Mouse (Mus musculus) retina, embryonic 14.5 days (tissue): ENCODE results near the gene Cpox.
"Not testable (repeated sequence)": the region's sequence is repeated elsewhere in the genome, so short reads cannot be mapped to it uniquely, and the experiment has no call there.

Source experiments
- DNase-seq: peaks from one replicate; pipeline ENCODE4 v3.0.0-alpha.2; 2015; ENCODE audit warnings: low spot score

Cpox gene

GRCm38 (mm10) chr16:58669917-58670630 lies at the start of gene Cpox:
TSS of gene Cpox (plus strand) at chr16:58670292.
- DNase-seq: peak; percentile 84

GRCm38 (mm10) chr16:58622377-58622776 lies 47.7 kb upstream of the Cpox start:
- DNase-seq: no peak

GRCm38 (mm10) chr16:58623114-58623513 lies 47.0 kb upstream of the Cpox start:
- no peak for DNase-seq

GRCm38 (mm10) chr16:58623944-58624343 lies 46.1 kb upstream of the Cpox start:
- peak; percentile 51 for DNase-seq

- no peak for DNase-seq
These were observed 42.3 kb upstream of the Cpox start for GRCm38 (mm10) chr16:58627597-58628335.

GRCm38 (mm10) chr16:58628336-58628680 lies 41.8 kb upstream of the Cpox start:
- no peak for DNase-seq

GRCm38 (mm10) chr16:58628968-58629367 lies 41.1 kb upstream of the Cpox start:
- no peak for DNase-seq

GRCm38 (mm10) chr16:58629736-58630135 lies 40.4 kb upstream of the Cpox start:
- DNase-seq: no peak

GRCm38 (mm10) chr16:58635866-58636265 lies 34.2 kb upstream of the Cpox start:
- no peak for DNase-seq

GRCm38 (mm10) chr16:58637448-58637847 lies 32.6 kb upstream of the Cpox start:
- DNase-seq: no peak

GRCm38 (mm10) chr16:58638016-58638415 lies 32.1 kb upstream of the Cpox start:
- DNase-seq: no peak

- DNase-seq: no peak
These were observed 31.4 kb upstream of the Cpox start, which contains the start of gene E330017A01Rik for GRCm38 (mm10) chr16:58638689-58639175. TSS of gene E330017A01Rik (minus strand) at chr16:58638739.

GRCm38 (mm10) chr16:58649979-58650378 lies 20.1 kb upstream of the Cpox start:
- DNase-seq: no peak

GRCm38 (mm10) chr16:58655751-58656150 lies 14.3 kb upstream of the Cpox start:
- DNase-seq: no peak

GRCm38 (mm10) chr16:58656526-58656925 lies 13.6 kb upstream of the Cpox start:
- no peak for DNase-seq

GRCm38 (mm10) chr16:58658668-58659067 lies 11.4 kb upstream of the Cpox start:
- DNase-seq: no peak

- DNase-seq: no peak
These were observed 8.3 kb upstream of the Cpox start for GRCm38 (mm10) chr16:58661826-58662225.

- no peak for DNase-seq
These were observed 7.8 kb upstream of the Cpox start for GRCm38 (mm10) chr16:58662287-58662791.

GRCm38 (mm10) chr16:58663021-58663420 lies 7.1 kb upstream of the Cpox start:
- DNase-seq: peak; percentile 53

GRCm38 (mm10) chr16:58663816-58664215 lies 6.3 kb upstream of the Cpox start:
- DNase-seq: no peak

- DNase-seq: not testable (repeated sequence)
These were observed 5.0 kb upstream of the Cpox start for GRCm38 (mm10) chr16:58665137-58665536.

GRCm38 (mm10) chr16:58666681-58667080 lies 3.4 kb upstream of the Cpox start:
- DNase-seq: not testable (repeated sequence)

GRCm38 (mm10) chr16:58668586-58668985 lies 1.5 kb upstream of the Cpox start:
- DNase-seq: no peak
